Mouse (Mus musculus) testis, adult 2 months (tissue): Measurements from ENCODE around the gene Car7.

Source experiments
- CTCF ChIP-seq: fragments of 200-500 bp; IDR thresholded peaks from 2 replicates; pipeline ENCODE4 v1.5.1; 2012; ENCODE audit warnings: low read depth, mild to moderate bottlenecking, inconsistent platforms, low read length, moderate library complexity; ENCODE audit not compliant: control insufficient read depth, insufficient read depth, insufficient replicate concordance
- POLR2A ChIP-seq: fragments of 200-500 bp; IDR thresholded peaks from 2 replicates; pipeline ENCODE4 v1.6.1; 2012; ENCODE audit warnings: low read depth, mild to moderate bottlenecking, inconsistent platforms, low read length, moderate library complexity; ENCODE audit not compliant: control insufficient read depth

GRCm38 (mm10) chr8:104541515-104541880, 7.0 kb downstream of the Car7 start:
- no peak for TF ChIP-seq CTCF
- TF ChIP-seq POLR2A: no peak
